Mouse (Mus musculus) limb, embryonic 11.5 days (tissue): ENCODE results near the gene Timm22. TPM values are rescaled to one million over a fixed set of nuclear protein-coding genes. Genes with fewer than 3 reads are reported as not detected.

Experiments
- ATAC-seq: fragments of 200-750 bp; cut with Nextera tagmentation; 2 replicates; pipeline ENCODE4 v1.8.0; 2017; ENCODE audit warnings: low read depth; ENCODE audit not compliant: insufficient number of reproducible peaks, low FRiP score, low TSS enrichment
- DNase-seq: peaks from one replicate; pipeline ENCODE4 v3.0.0-alpha.2; 2015; ENCODE audit warnings: low spot score
- H3K27ac ChIP-seq: fragments of 300-500 bp; sonication (generic); replicated peaks from 2 replicates; pipeline ENCODE4 v1.5.1; 2014; ENCODE audit warnings: low read depth, mild to moderate bottlenecking, low read length
- H3K27me3 ChIP-seq: fragments of 300-500 bp; sonication (generic); 2 replicates; pipeline ENCODE4 v1.6.1; 2014; ENCODE audit warnings: mild to moderate bottlenecking, low read length, mixed read lengths; ENCODE audit not compliant: control insufficient read depth, insufficient read depth
- H3K36me3 ChIP-seq: fragments of 300-500 bp; sonication (generic); 2 replicates; pipeline ENCODE4 v1.6.1; 2014; ENCODE audit warnings: mild to moderate bottlenecking, low read length, moderate library complexity, mixed read lengths; ENCODE audit not compliant: control insufficient read depth, insufficient read depth
- H3K4me1 ChIP-seq: fragments of 300-500 bp; sonication (generic); 2 replicates; pipeline ENCODE4 v1.6.1; 2014; ENCODE audit warnings: low read length, mixed read lengths; ENCODE audit not compliant: control insufficient read depth, insufficient read depth
- H3K4me2 ChIP-seq: fragments of 300-500 bp; sonication (generic); 2 replicates; pipeline ENCODE4 v1.6.1; 2014; ENCODE audit warnings: low read depth, mild to moderate bottlenecking, moderate library complexity; ENCODE audit not compliant: severe bottlenecking
- H3K4me3 ChIP-seq: fragments of 300-500 bp; sonication (generic); 2 replicates; pipeline ENCODE4 v1.5.1; 2014; ENCODE audit warnings: low read depth, low read length
- H3K9ac ChIP-seq: fragments of 300-500 bp; sonication (generic); 2 replicates; pipeline ENCODE4 v1.6.1; 2014; ENCODE audit warnings: mild to moderate bottlenecking, low read length
- H3K9me3 ChIP-seq: fragments of 300-500 bp; sonication (generic); 2 replicates; pipeline ENCODE4 v1.6.1; 2016; ENCODE audit warnings: low read length; ENCODE audit not compliant: control insufficient read depth
- WGBS: fragments of 180-500 bp; shearing (Covaris S2); extraction: QIAGEN DNeasy Blood & Tissue Kit; methylation state at CpG from one replicate; pipeline ENCODE4 v1.1.7; 2014; 5-methylcytosine and 5-hydroxymethylcytosine counted together
- polyA plus RNA-seq: library from polyadenylated mRNA; unstranded; fragments of >200 nt; fragmentation: Nextera tagmentation; extraction: Ambion mirVana; gene quantifications from 2 replicates; pipeline ENCODE4 v1.2.1, GENCODE M21; 2014

Gene Timm22
- 135 and 152 TPM in 2 replicates for polyA plus RNA-seq

GRCm38 (mm10) chr11:76406702-76407583 is at the start of gene Timm22:
Gene Timm22 (plus strand): TSS chr11:76406952.
- H3K9me3 ChIP-seq, result no peaks in the 10 kb centered on the region
- H3K4me2 ChIP-seq, result peak within 1 kb of the TSS; percentile 75
- no peaks in the 10 kb centered on the region for H3K4me1 ChIP-seq
- DNase-seq, result peak; percentile 99
- peak; percentile 93 for ATAC-seq
- no peaks in the 10 kb centered on the region for H3K27me3 ChIP-seq
- H3K27ac ChIP-seq, result 0 out of 2 replicates have a peak within 1 kb of the TSS, but pooled peaks have one; percentile 15
- H3K4me3 ChIP-seq, result peak within 1 kb of the TSS; percentile 97
- under 1% methylated on average over 46 of the region's 46 CpGs for WGBS
- peak within 1 kb of the TSS; percentile 91 for H3K9ac ChIP-seq
- H3K36me3 ChIP-seq, result no peaks in the 10 kb centered on the region; the same call in 1 of the 2 replicates

- Histone ChIP-seq H3K4me2 (no peak overlapping the region), H3K9ac (no peak overlapping the region), H3K4me1 (peaks cover 37% of the 10 kb centered on the region), H3K36me3 (no peaks in the 10 kb centered on the region), H3K4me3 (no peak overlapping the region), H3K27ac (no peak overlapping the region), H3K9me3 (no peaks in the 10 kb centered on the region), H3K27me3 (no peaks in the 10 kb centered on the region)
- WGBS, result 89% methylated on average over 12 of the region's 12 CpGs
- ATAC-seq (no peak), DNase-seq (no peak)
Measured at GRCm38 (mm10) chr11:76357464-76357863, 49.3 kb upstream of the Timm22 start.

GRCm38 (mm10) chr11:76358628-76359320 is 48.0 kb upstream of the Timm22 start:
- Histone ChIP-seq H3K4me3 (no peak overlapping the region), H3K27ac (no peak overlapping the region), H3K27me3 (no peaks in the 10 kb centered on the region), H3K4me2 (no peak overlapping the region), H3K4me1 (peaks cover 34% of the 10 kb centered on the region), H3K36me3 (no peaks in the 10 kb centered on the region), H3K9me3 (no peaks in the 10 kb centered on the region), H3K9ac (no peak overlapping the region)
- WGBS, result 44% methylated on average over 14 of the region's 14 CpGs
- ATAC-seq (0 out of 2 replicates have a peak, but pooled peaks have one; percentile 32), DNase-seq (no peak)

DNA sequence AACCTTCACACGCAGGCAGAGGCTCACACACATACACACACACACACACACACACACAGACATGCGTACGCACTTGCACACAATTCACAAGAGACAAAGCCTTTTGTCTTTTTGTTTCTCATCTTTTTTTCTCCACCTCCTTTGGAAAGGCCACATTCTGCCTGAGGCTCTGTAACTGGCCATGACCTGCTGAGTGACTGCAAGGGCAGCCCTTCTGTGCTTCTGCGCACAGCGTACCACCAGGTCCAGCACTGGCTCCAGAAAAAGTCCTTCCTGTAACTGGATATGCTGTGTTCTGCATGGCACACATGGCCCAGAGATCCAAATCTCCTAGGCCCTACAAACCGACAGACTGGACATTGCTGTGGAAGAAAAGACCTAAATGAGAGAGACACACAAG is 46.5 kb upstream of the Timm22 start:
- peaks cover 40% of the 10 kb centered on the region for H3K4me1 ChIP-seq
- H3K9ac ChIP-seq, result no peak overlapping the region
- WGBS, result 71% methylated on average over 6 of the region's 6 CpGs
- no peak overlapping the region for H3K4me2 ChIP-seq
- H3K27me3 ChIP-seq, result no peaks in the 10 kb centered on the region
- H3K4me3 ChIP-seq, result no peak overlapping the region
- DNase-seq, result no peak
- no peak overlapping the region for H3K27ac ChIP-seq
- ATAC-seq, result no peak
- H3K9me3 ChIP-seq, result no peaks in the 10 kb centered on the region
- no peaks in the 10 kb centered on the region for H3K36me3 ChIP-seq

DNA sequence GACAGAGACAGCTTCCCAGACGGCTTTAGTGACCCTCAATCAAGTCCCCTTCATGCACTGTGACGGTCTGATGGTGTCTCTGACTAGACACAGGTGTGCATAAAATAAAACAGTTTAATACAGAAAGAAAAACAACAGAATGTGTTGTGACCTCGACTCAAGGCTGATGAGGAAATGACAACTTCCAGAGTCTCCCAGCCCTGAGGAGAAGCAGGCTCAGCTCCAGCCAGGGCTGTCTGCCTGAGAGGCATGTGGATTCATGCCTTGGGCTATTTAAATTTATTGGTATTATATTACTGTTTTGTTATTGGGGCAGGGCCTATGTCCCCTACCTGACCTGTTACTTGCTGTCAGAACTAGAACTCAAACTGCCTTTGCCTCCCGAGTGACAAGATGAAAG is 45.3 kb upstream of the Timm22 start:
- 38% methylated on average over 4 of the region's 4 CpGs for WGBS
- DNase-seq (no peak), ATAC-seq (no peak)
- H3K4me2 ChIP-seq, result no peak overlapping the region
- peaks cover 36% of the 10 kb centered on the region for H3K4me1 ChIP-seq
- H3K4me3 ChIP-seq, result no peak overlapping the region
- no peaks in the 10 kb centered on the region for H3K9me3 ChIP-seq
- H3K36me3 ChIP-seq, result no peaks in the 10 kb centered on the region; the same call in 1 of the 2 replicates
- H3K27me3 ChIP-seq, result no peaks in the 10 kb centered on the region
- H3K9ac ChIP-seq, result no peak overlapping the region
- H3K27ac ChIP-seq, result no peak overlapping the region

GRCm38 (mm10) chr11:76363178-76363577 is 43.6 kb upstream of the Timm22 start:
- Histone ChIP-seq H3K9ac (no peak overlapping the region), H3K4me3 (no peak overlapping the region), H3K4me2 (no peak overlapping the region), H3K27me3 (no peaks in the 10 kb centered on the region), H3K9me3 (no peaks in the 10 kb centered on the region), H3K4me1 (peaks cover 32% of the 10 kb centered on the region), H3K36me3 (no peaks in the 10 kb centered on the region; the same call in 1 of the 2 replicates), H3K27ac (no peak overlapping the region)
- no peak for ATAC-seq
- 8% methylated on average over 6 of the region's 6 CpGs for WGBS
- no peak for DNase-seq

DNA sequence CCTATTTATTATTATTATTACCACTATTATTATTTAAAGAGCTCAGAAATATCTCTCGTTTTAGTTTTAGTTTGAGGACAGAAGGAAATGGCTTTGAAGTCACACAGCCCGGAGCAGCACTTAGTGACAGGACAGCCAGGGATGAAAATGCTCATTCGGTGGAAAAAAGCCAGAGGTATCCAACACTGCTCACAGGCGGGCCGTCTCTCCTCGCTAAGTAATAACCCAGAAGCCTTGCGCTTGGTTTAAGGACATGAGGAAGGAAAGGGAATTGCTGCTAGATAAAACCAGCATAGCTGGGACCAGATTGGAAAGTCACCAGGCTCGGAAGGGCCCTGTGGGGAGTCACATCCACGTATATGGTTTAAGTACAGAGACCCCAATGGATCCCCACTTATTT is 43.1 kb upstream of the Timm22 start:
- DNase-seq, result no peak
- H3K4me3 ChIP-seq, result no peak overlapping the region
- H3K9ac ChIP-seq, result no peak overlapping the region
- no peak overlapping the region for H3K4me2 ChIP-seq
- H3K27ac ChIP-seq, result no peak overlapping the region
- H3K36me3 ChIP-seq, result no peaks in the 10 kb centered on the region; the same call in 1 of the 2 replicates
- no peak for ATAC-seq
- no peaks in the 10 kb centered on the region for H3K27me3 ChIP-seq
- H3K4me1 ChIP-seq, result peaks cover 30% of the 10 kb centered on the region
- no peaks in the 10 kb centered on the region for H3K9me3 ChIP-seq
- WGBS, result 18% methylated on average over 9 of the region's 9 CpGs

DNA sequence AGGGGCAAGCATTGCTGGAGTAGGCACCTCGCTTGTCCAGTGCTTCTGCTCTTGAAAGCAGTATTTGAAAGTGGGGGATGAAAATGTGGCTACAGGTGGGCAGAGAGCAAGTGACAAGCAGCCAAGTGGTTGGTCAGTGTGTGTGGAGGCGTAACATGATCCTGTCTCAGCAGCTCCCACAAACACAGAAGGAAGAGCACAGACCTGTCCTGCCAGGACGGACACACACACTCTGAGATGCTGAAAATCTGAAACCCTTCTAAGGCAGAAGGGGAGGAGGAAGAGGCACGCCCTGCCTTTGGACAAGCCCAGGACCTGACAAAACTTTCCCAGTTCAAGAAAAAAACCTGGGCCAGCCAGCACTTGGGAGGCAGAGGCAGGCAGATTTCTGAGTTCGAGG is 42.7 kb upstream of the Timm22 start:
- WGBS, result 53% methylated on average over 5 of the region's 5 CpGs
- H3K4me1 ChIP-seq, result peaks cover 30% of the 10 kb centered on the region
- H3K27ac ChIP-seq, result no peak overlapping the region
- ATAC-seq (no peak), DNase-seq (no peak)
- H3K4me2 ChIP-seq, result no peak overlapping the region
- H3K9ac ChIP-seq, result no peak overlapping the region
- H3K27me3 ChIP-seq, result no peaks in the 10 kb centered on the region
- H3K36me3 ChIP-seq, result no peaks in the 10 kb centered on the region; the same call in 1 of the 2 replicates
- no peak overlapping the region for H3K4me3 ChIP-seq
- no peaks in the 10 kb centered on the region for H3K9me3 ChIP-seq
